Mouse (Mus musculus): ENCODE measurements at regions not wholly inside any gene's neighbourhood (a gene's known extent, or its start where the extent isn't known, plus 50 kb on each side); places are given as distances from the start of the nearest gene placed in this dataset.

GRCm38 (mm10) chr3:111735042-111735680, 1484.4 kb upstream of the Prmt6 start:
- H3K36me3 ChIP-seq = no peaks in the 10 kb centered on the region
- no peak overlapping the region for H3K9ac ChIP-seq
- no peaks in the 10 kb centered on the region for H3K9me3 ChIP-seq
- no peaks in the 10 kb centered on the region for H3K4me1 ChIP-seq (replicated peaks)
- no peak overlapping the region for H3K4me2 ChIP-seq
- no peak overlapping the region for H3K27ac ChIP-seq
- ATAC-seq (ENCODE audit: low FRiP score) = 0 out of 2 replicates have a peak, but pooled peaks have one; percentile 46
- no peak overlapping the region for H3K4me3 ChIP-seq
- WGBS = 80% methylated on average over 2 of the region's 2 CpGs
- no peaks in the 10 kb centered on the region for H3K27me3 ChIP-seq
